Mouse (Mus musculus) adrenal gland, adult 10 weeks (tissue): ENCODE results near the gene Kcnc4. TPM values are rescaled to one million over a fixed set of nuclear protein-coding genes. Genes with fewer than 3 reads are reported as not detected.

ENCODE experiments used
- polyA plus RNA-seq: library from polyadenylated mRNA; stranded (reverse); fragments of 350-450 nt; fragmentation: Illumina TruSeq; extraction: RNeasy Lipid Tissue Mini Kit (QIAGEN cat#74804); gene quantifications from one replicate; pipeline ENCODE4 v1.2.3, GENCODE M21; 2014; ENCODE audit warnings: low read depth, low replicate concordance

Gene Kcnc4
- polyA plus RNA-seq = 1.7 TPM

GRCm38 (mm10) chr3:107459196-107459772 is at the start of gene Kcnc4:
Gene Kcnc4, minus strand, starts transcription at chr3:107459552.

Other genes with a start within 250 kb of the Kcnc4 start
- not detected for gene Cym, start 237.8 kb downstream of the Kcnc4 start, polyA plus RNA-seq
- gene A630076J17Rik, start 228.9 kb downstream of the Kcnc4 start, polyA plus RNA-seq = not detected
- gene Prok1, start 219.8 kb downstream of the Kcnc4 start, polyA plus RNA-seq = not detected
- 179 TPM for gene Lamtor5, start 180.7 kb downstream of the Kcnc4 start, polyA plus RNA-seq
- gene Slc16a4, start 168.3 kb downstream of the Kcnc4 start, polyA plus RNA-seq = 2.3 TPM
- gene Rbm15, start 125.9 kb downstream of the Kcnc4 start, polyA plus RNA-seq = 18.6 TPM
- gene Slc6a17, start 58.5 kb upstream of the Kcnc4 start, polyA plus RNA-seq = 0.47 TPM
- not detected for gene Ubl4b, start 95.5 kb upstream of the Kcnc4 start, polyA plus RNA-seq
- gene Alx3, start 135.5 kb upstream of the Kcnc4 start, polyA plus RNA-seq = not detected
- not detected for gene Gm10961, start 171.8 kb upstream of the Kcnc4 start, polyA plus RNA-seq
- 5.0 TPM for gene Strip1, start 172.1 kb upstream of the Kcnc4 start, polyA plus RNA-seq
- 421 TPM for gene Ahcyl1, start 237.0 kb upstream of the Kcnc4 start, polyA plus RNA-seq